Mouse (Mus musculus): Measurements from ENCODE around the gene Ddx50.

GRCm38 (mm10) chr10:62692244-62692643 is 41.2 kb upstream of the Ddx50 start:
- TF ChIP-seq CTCF (IDR thresholded peaks at IDR 0.05; ENCODE audit: borderline replicate concordance, extremely low read depth, insufficient read depth, insufficient read length) (no peak), POLR2A (IDR thresholded peaks at IDR 0.05; ENCODE audit: borderline replicate concordance, extremely low read depth, insufficient read depth, insufficient read length, poor library complexity, severe bottlenecking) (no peak)
